Comparison of ENCODE assay signal across 22 mouse cellular contexts in the genomic region with DNA sequence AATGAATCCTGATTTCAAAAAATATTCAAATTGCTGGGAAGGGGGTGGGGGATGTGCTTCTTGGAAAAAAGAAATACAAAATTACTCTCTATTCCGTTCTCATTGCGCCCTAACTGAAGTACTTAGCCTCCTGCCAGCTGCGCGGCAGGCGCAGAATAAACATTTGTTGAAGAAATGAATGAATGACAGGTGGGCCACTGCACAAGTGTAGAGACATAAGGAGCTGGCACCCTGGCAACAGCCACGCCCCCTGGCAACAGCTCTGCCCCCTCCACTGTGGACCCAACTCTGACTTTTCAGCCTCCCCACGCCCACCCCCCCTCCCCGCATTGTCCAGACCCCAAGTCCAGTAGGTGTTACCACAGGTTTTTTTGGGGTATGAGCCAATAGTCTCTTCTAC. TPM values are rescaled to one million over a fixed set of nuclear protein-coding genes. Genes with fewer than 3 reads are reported as not detected.
DNase-seq lines count a peak whose midpoint lies in the region; ATAC-seq and TF ChIP-seq lines count a peak whose summit lies in the region.
"Had no signal": no experiment of that assay in that cellular context is flagged by ENCODE, and none has a peak within 500 bp of the region (broad histone marks: within the 10 kb centered on the region; RNA-seq: fewer than 3 reads in every experiment).

No protein-coding gene starts in this region.

- H3K27me3 ChIP-seq in forebrain, embryonic 13.5 days, result no peaks in the 10 kb centered on the region
- no peaks in the 10 kb centered on the region for H3K27me3 ChIP-seq in forebrain, embryonic 11.5 days (ENCODE audit: control insufficient read depth, insufficient read depth, low read length)
- no peaks in the 10 kb centered on the region for H3K27me3 ChIP-seq in lung, embryonic 15.5 days
- H3K27me3 ChIP-seq in intestine, postnatal 0 days (replicated peaks; ENCODE audit: control insufficient read depth, insufficient read depth, low read length), result no peaks in the 10 kb centered on the region
- H3K27me3 ChIP-seq: hindbrain, embryonic 15.5 days had no signal

- ATAC-seq in forebrain, embryonic 13.5 days, result peak; percentile 75
- ATAC-seq in forebrain, embryonic 11.5 days (replicated peaks; ENCODE audit: low FRiP score), result no peak; the same call in 1 of the 2 replicates
- peak; percentile 70; the same call in 1 of the 2 replicates for ATAC-seq in lung, embryonic 15.5 days (ENCODE audit: borderline replicate concordance, extremely low read depth, low FRiP score, low TSS enrichment)
- no peak; the same call in 1 of the 2 replicates for ATAC-seq in intestine, postnatal 0 days
- ATAC-seq: activated CD4-positive, CD25-positive, alpha-beta regulatory T cell, adult 4 months had no signal

- WGBS in forebrain, embryonic 13.5 days, result 58% methylated on average over 8 of the region's 8 CpGs
- WGBS in forebrain, embryonic 11.5 days, result 75% methylated on average over 8 of the region's 8 CpGs
- WGBS in lung, embryonic 15.5 days, result 59% methylated on average over 8 of the region's 8 CpGs
- WGBS in intestine, postnatal 0 days, result 55% methylated on average over 8 of the region's 8 CpGs

- no peak overlapping the region for H3K9ac ChIP-seq in forebrain, embryonic 13.5 days
- no peak overlapping the region for H3K9ac ChIP-seq in forebrain, embryonic 11.5 days (ENCODE audit: low read length)
- no peak overlapping the region for H3K9ac ChIP-seq in lung, embryonic 15.5 days
- no peak overlapping the region for H3K9ac ChIP-seq in intestine, postnatal 0 days (ENCODE audit: low read depth, low read length)
- H3K9ac ChIP-seq: heart, embryonic 13.5 days; hindbrain, embryonic 15.5 days had no signal

- no peak overlapping the region for H3K27ac ChIP-seq in forebrain, embryonic 13.5 days
- H3K27ac ChIP-seq in forebrain, embryonic 11.5 days (ENCODE audit: low read depth, low read length), result no peak overlapping the region
- peak overlapping the region; percentile 86 for H3K27ac ChIP-seq in lung, embryonic 15.5 days
- H3K27ac ChIP-seq in intestine, postnatal 0 days (ENCODE audit: low read depth, low read length), result no peak overlapping the region
- H3K27ac ChIP-seq: gastrocnemius, adult 2 months; heart, embryonic 13.5 days; hindbrain, embryonic 15.5 days; layer of hippocampus, adult 2 months had no signal

- no peak for TF ChIP-seq CTCF in brain, embryonic 14.5 days (IDR thresholded peaks at IDR 0.05; ENCODE audit: borderline replicate concordance, extremely low read depth, insufficient read depth, insufficient read length)
- no peak for TF ChIP-seq CTCF in intestine, postnatal 0 days (IDR thresholded peaks at IDR 0.05; ENCODE audit: low read depth)

- H3K36me3 ChIP-seq in forebrain, embryonic 13.5 days (ENCODE audit: poor library complexity, severe bottlenecking), result no peaks in the 10 kb centered on the region
- no peaks in the 10 kb centered on the region for H3K36me3 ChIP-seq in forebrain, embryonic 11.5 days (ENCODE audit: control insufficient read depth, insufficient read depth, low read length)
- no peaks in the 10 kb centered on the region for H3K36me3 ChIP-seq in lung, embryonic 15.5 days
- no peaks in the 10 kb centered on the region for H3K36me3 ChIP-seq in intestine, postnatal 0 days (ENCODE audit: control insufficient read depth, insufficient read depth)
- H3K36me3 ChIP-seq: G1E; heart, embryonic 13.5 days; hindbrain, embryonic 15.5 days had no signal

- peaks cover 35% of the 10 kb centered on the region for H3K4me1 ChIP-seq in forebrain, embryonic 13.5 days
- H3K4me1 ChIP-seq in forebrain, embryonic 11.5 days (replicated peaks; ENCODE audit: control insufficient read depth, insufficient read depth, low read length), result peaks cover 6% of the 10 kb centered on the region; the same call in 1 of the 2 replicates
- H3K4me1 ChIP-seq in lung, embryonic 15.5 days, result 0 out of 2 replicates have a peak, but pooled peaks cover 9% of the 10 kb centered on the region
- H3K4me1 ChIP-seq in intestine, postnatal 0 days (replicated peaks; ENCODE audit: control insufficient read depth, insufficient read depth, low read length), result no peaks in the 10 kb centered on the region

- H3K4me2 ChIP-seq in forebrain, embryonic 13.5 days, result no peak overlapping the region
- H3K4me2 ChIP-seq in forebrain, embryonic 11.5 days (ENCODE audit: low read depth, low read length, severe bottlenecking), result no peak overlapping the region
- peak overlapping the region; percentile 33 for H3K4me2 ChIP-seq in lung, embryonic 15.5 days
- H3K4me2 ChIP-seq in intestine, postnatal 0 days (replicated peaks; ENCODE audit: low read depth), result 0 out of 2 replicates have a peak overlapping the region, but pooled peaks have one; percentile 6
- H3K4me2 ChIP-seq: heart, embryonic 13.5 days; hindbrain, embryonic 15.5 days; liver, embryonic 11.5 days had no signal

- no peak for DNase-seq in forebrain, embryonic 11.5 days (ENCODE audit: low spot score)
- DNase-seq in lung, postnatal 36 days, result no peak
- DNase-seq in brain, embryonic 14.5 days (ENCODE audit: low read depth), result peak; percentile 77
- no peak for DNase-seq in heart, adult 18-20 months
- DNase-seq in embryo, embryonic 10.5 days (ENCODE audit: low spot score), result no peak
- DNase-seq: adrenal gland, postnatal 10 days; gastrocnemius, adult 2 months; kidney, adult 18-20 months; kidney, postnatal 10 days; lung, adult 2 months; right cerebral cortex, postnatal 25 days had no signal

- H3K9me3 ChIP-seq in forebrain, embryonic 13.5 days (replicated peaks), result no peaks in the 10 kb centered on the region
- H3K9me3 ChIP-seq in forebrain, embryonic 11.5 days (ENCODE audit: control insufficient read depth, low read length), result no peaks in the 10 kb centered on the region
- H3K9me3 ChIP-seq in lung, embryonic 15.5 days, result no peaks in the 10 kb centered on the region
- H3K9me3 ChIP-seq in intestine, postnatal 0 days (ENCODE audit: control insufficient read depth), result no peaks in the 10 kb centered on the region
- H3K9me3 ChIP-seq: G1E; heart, embryonic 13.5 days; hindbrain, embryonic 15.5 days had no signal

- no peak overlapping the region for H3K4me3 ChIP-seq in forebrain, embryonic 13.5 days
- H3K4me3 ChIP-seq in forebrain, embryonic 11.5 days (ENCODE audit: low read depth, low read length), result no peak overlapping the region
- no peak overlapping the region for H3K4me3 ChIP-seq in lung, embryonic 15.5 days
- H3K4me3 ChIP-seq in intestine, postnatal 0 days (ENCODE audit: low read depth, low read length), result no peak overlapping the region
- H3K4me3 ChIP-seq: gastrocnemius, adult 2 months; heart, embryonic 13.5 days; hindbrain, embryonic 15.5 days; layer of hippocampus, adult 2 months; megakaryocyte, embryonic 14.5 days had no signal

- no peak for TF ChIP-seq POLR2A in brain, embryonic 14.5 days (IDR thresholded peaks at IDR 0.05; ENCODE audit: borderline replicate concordance, extremely low read depth, insufficient read depth, insufficient read length, poor library complexity, severe bottlenecking)

RNA-seq across cellular contexts. Expression of a gene that starts 19.3 kb away (rescaled TPM):
- polyA plus RNA-seq in forebrain, embryonic 13.5 days (2015; fragmentation: Nextera tagmentation; extraction: Ambion mirVana), result 7.4 and 8.0 TPM in 2 replicates
- 6.2 and 7.4 TPM in 2 replicates for polyA plus RNA-seq in forebrain, embryonic 11.5 days (2014; fragmentation: Nextera tagmentation; extraction: Ambion mirVana)
- 4.1 and 4.2 TPM in 2 replicates for polyA plus RNA-seq in lung, embryonic 15.5 days (2015; fragmentation: Nextera tagmentation; extraction: Ambion mirVana)
- polyA plus RNA-seq in brain, embryonic 14.5 days (2012; rRNA removed), result 38.1 and 58.9 TPM in 2 replicates
- polyA plus RNA-seq in intestine, postnatal 0 days (2015; fragmentation: Nextera tagmentation; extraction: Ambion mirVana), result 0.63 and 0.73 TPM in 2 replicates
- 10 to 100 TPM; 16.0 to 16.8 TPM for total RNA-seq in heart, adult 18-20 months (2021)
- polyA plus RNA-seq: activated CD4-positive, CD25-positive, alpha-beta regulatory T cell, adult 4 months; CD4-positive, CD25-positive, alpha-beta regulatory T cell, adult 4 months had no signal

RNA-seq across cellular contexts. Expression of a gene that starts 54.0 kb away (rescaled TPM):
- polyA plus RNA-seq in forebrain, embryonic 13.5 days (2015; fragmentation: Nextera tagmentation; extraction: Ambion mirVana), result 63.3 and 76.7 TPM in 2 replicates
- polyA plus RNA-seq in forebrain, embryonic 11.5 days (2014; fragmentation: Nextera tagmentation; extraction: Ambion mirVana), result 55.8 and 68.6 TPM in 2 replicates
- polyA plus RNA-seq in lung, embryonic 15.5 days (2015; fragmentation: Nextera tagmentation; extraction: Ambion mirVana), result 56.7 and 59.8 TPM in 2 replicates
- 145 and 146 TPM in 2 replicates for polyA plus RNA-seq in brain, embryonic 14.5 days (2012; rRNA removed)
- 38.0 and 40.5 TPM in 2 replicates for polyA plus RNA-seq in intestine, postnatal 0 days (2015; fragmentation: Nextera tagmentation; extraction: Ambion mirVana)
- total RNA-seq in heart, adult 18-20 months (2021), result 100 to 1,000 TPM; 120 to 131 TPM

Comparison
In these comparisons a context has a peak if more than half of its experiments do, and no peak if none do; other contexts are left out.
1. ATAC-seq: peak in forebrain, embryonic 13.5 days (single experiment) and lung, embryonic 15.5 days (single experiment); none in forebrain, embryonic 11.5 days (single experiment) and intestine, postnatal 0 days (single experiment).
2. H3K4me2 ChIP-seq: peak in lung, embryonic 15.5 days (single experiment) and intestine, postnatal 0 days (single experiment); none in forebrain, embryonic 13.5 days (single experiment) and forebrain, embryonic 11.5 days (single experiment).